Mouse (Mus musculus): Measurements from ENCODE around the gene Ccdc85b.

The Ccdc85b gene

GRCm38 (mm10) chr19:5456241-5456921, 1.3 kb downstream of the Ccdc85b start:
- DNase-seq (ENCODE audit: low read depth, low spot score) = no peak

- no peak for DNase-seq (ENCODE audit: low read depth, low spot score)
Measured at GRCm38 (mm10) chr19:5455568-5455967, 2.1 kb downstream of the Ccdc85b start.

GRCm38 (mm10) chr19:5455037-5455436, 2.7 kb downstream of the Ccdc85b start:
- DNase-seq (ENCODE audit: low read depth, low spot score) = no peak

GRCm38 (mm10) chr19:5451766-5452165, 5.9 kb downstream of the Ccdc85b start:
- no peak for DNase-seq (ENCODE audit: low read depth, low spot score)

- DNase-seq (ENCODE audit: low read depth, low spot score) = no peak
Measured at GRCm38 (mm10) chr19:5449673-5450072, 8.0 kb downstream of the Ccdc85b start.

- no peak for DNase-seq (ENCODE audit: low read depth, low spot score)
Measured at GRCm38 (mm10) chr19:5448354-5449150, 9.1 kb downstream of the Ccdc85b start.

- no peak for DNase-seq (ENCODE audit: low read depth, low spot score)
Measured at GRCm38 (mm10) chr19:5447515-5448353, 10.0 kb downstream of the Ccdc85b start, which contains the start of gene Fosl1. Fosl1 (plus strand) TSS chr19:5447547.

GRCm38 (mm10) chr19:5445747-5446146, 11.9 kb downstream of the Ccdc85b start:
- no peak for DNase-seq (ENCODE audit: low read depth, low spot score)

- no peak for DNase-seq (ENCODE audit: low read depth, low spot score)
Measured at GRCm38 (mm10) chr19:5444954-5445353, 12.7 kb downstream of the Ccdc85b start.

- no peak for DNase-seq (ENCODE audit: low read depth, low spot score)
Measured at GRCm38 (mm10) chr19:5444371-5444908, 13.3 kb downstream of the Ccdc85b start.

GRCm38 (mm10) chr19:5433951-5434350, 23.7 kb downstream of the Ccdc85b start:
- no peak for DNase-seq (ENCODE audit: low read depth, low spot score)

GRCm38 (mm10) chr19:5432992-5433852, 24.5 kb downstream of the Ccdc85b start:
- no peak for DNase-seq (ENCODE audit: low read depth, low spot score)

- DNase-seq (ENCODE audit: low read depth, low spot score) = no peak
Measured at GRCm38 (mm10) chr19:5431911-5432464, 25.7 kb downstream of the Ccdc85b start.

- DNase-seq (ENCODE audit: low read depth, low spot score) = no peak
Measured at GRCm38 (mm10) chr19:5430408-5430807, 27.3 kb downstream of the Ccdc85b start.

- DNase-seq (ENCODE audit: low read depth, low spot score) = no peak
Measured at GRCm38 (mm10) chr19:5429806-5430205, 27.9 kb downstream of the Ccdc85b start.

- no peak for DNase-seq (ENCODE audit: low read depth, low spot score)
Measured at GRCm38 (mm10) chr19:5429219-5429618, 28.5 kb downstream of the Ccdc85b start.

GRCm38 (mm10) chr19:5428083-5428482, 29.6 kb downstream of the Ccdc85b start:
- no peak for DNase-seq (ENCODE audit: low read depth, low spot score)

- DNase-seq (ENCODE audit: low read depth, low spot score) = no peak
Measured at GRCm38 (mm10) chr19:5426640-5427290, 30.9 kb downstream of the Ccdc85b start.

- no peak for DNase-seq (ENCODE audit: low read depth, low spot score)
Measured at GRCm38 (mm10) chr19:5425906-5426565, 31.7 kb downstream of the Ccdc85b start.

Measured in embryo, embryonic 11.5 days (tissue).